In genomic region chr1:75447265-75448051, GRCm38 (mm10) we compare ENCODE assay signal across 7 mouse cellular contexts. TPM values are rescaled to one million over a fixed set of nuclear protein-coding genes. Genes with fewer than 3 reads are reported as not detected.
DNase-seq lines count a peak whose midpoint lies in the region; ATAC-seq and TF ChIP-seq lines count a peak whose summit lies in the region.

No protein-coding gene starts in this region.

- H3K79me3 ChIP-seq in C2C12 (ENCODE audit: low read depth): no peaks in the 10 kb centered on the region

- no peaks in the 10 kb centered on the region for H3K79me2 ChIP-seq in C2C12 (ENCODE audit: control insufficient read depth, insufficient read depth)

- H3K4me1 ChIP-seq in ES-Bruce4 (ENCODE audit: control insufficient read depth, insufficient read depth, low read length): peaks cover 8% of the 10 kb centered on the region
- peaks cover 22% of the 10 kb centered on the region for H3K4me1 ChIP-seq in heart, postnatal 0 days (ENCODE audit: control insufficient read depth, insufficient read depth)
- H3K4me1 ChIP-seq in liver, postnatal 0 days (ENCODE audit: insufficient read depth): peaks cover 39% of the 10 kb centered on the region

- peak; percentile 29; the same call in 1 of the 2 replicates for ATAC-seq in heart, postnatal 0 days (ENCODE audit: insufficient read depth, low read depth)
- peak; percentile 31 for ATAC-seq in liver, postnatal 0 days
- ATAC-seq in megakaryocyte-erythroid progenitor cell, adult 5-6 weeks (replicated peaks; ENCODE audit: low FRiP score, low TSS enrichment, poor library complexity, severe bottlenecking): no peak

- no peak for TF ChIP-seq EP300 in ES-Bruce4 (IDR thresholded peaks at IDR 0.05; ENCODE audit: insufficient read depth, low read depth, low read length)
- no peak for TF ChIP-seq EP300 in heart, postnatal 0 days (IDR thresholded peaks at IDR 0.05; ENCODE audit: low read depth)
- no peak for TF ChIP-seq EP300 in liver, postnatal 0 days (IDR thresholded peaks at IDR 0.05; ENCODE audit: low read depth)

- H3K9me3 ChIP-seq in ES-Bruce4 (replicated peaks; ENCODE audit: control insufficient read depth, insufficient read depth, low read length, poor library complexity, severe bottlenecking): no peaks in the 10 kb centered on the region
- H3K9me3 ChIP-seq in heart, postnatal 0 days (replicated peaks; ENCODE audit: control insufficient read depth, low read length): no peaks in the 10 kb centered on the region
- H3K9me3 ChIP-seq in liver, postnatal 0 days (ENCODE audit: low read length): no peaks in the 10 kb centered on the region

- H3ac ChIP-seq in C2C12 (ENCODE audit: control insufficient read depth, insufficient read length, low read depth): peak overlapping the region; percentile 3

- WGBS in heart, postnatal 0 days: 10% methylated on average over 10 of the region's 10 CpGs
- under 1% methylated on average over 10 of the region's 10 CpGs for WGBS in liver, postnatal 0 days (ENCODE audit: insufficient replicate concordance)

- no peak for TF ChIP-seq POLR2A in ES-Bruce4 (IDR thresholded peaks at IDR 0.05; ENCODE audit: insufficient read depth, low read length)

- H3K9ac ChIP-seq in ES-Bruce4 (ENCODE audit: low read depth, poor library complexity, severe bottlenecking): 0 out of 2 replicates have a peak overlapping the region, but pooled peaks have one; percentile 5
- H3K9ac ChIP-seq in heart, postnatal 0 days (replicated peaks; ENCODE audit: low read depth, low read length): peak overlapping the region; percentile 12; the same call in 1 of the 2 replicates
- H3K9ac ChIP-seq in liver, postnatal 0 days (replicated peaks): no peak overlapping the region

- DNase-seq in heart, postnatal 0 days (ENCODE audit: low spot score): no peak
- DNase-seq in liver, postnatal 0 days: no peak
- no peak for DNase-seq in left cerebral cortex, adult 8-10 months (ENCODE audit: low spot score in 2 of 2)
- DNase-seq in thymus, postnatal 4 days: no peak

- TF ChIP-seq CTCF in C2C12 (IDR thresholded peaks at IDR 0.05; ENCODE audit: control insufficient read depth, insufficient read depth, insufficient read length) (no peak), ES-Bruce4 (IDR thresholded peaks at IDR 0.05; ENCODE audit: low read depth, low read length) (no peak)
- no peak for TF ChIP-seq CTCF in heart, postnatal 0 days (IDR thresholded peaks at IDR 0.05; ENCODE audit: low read depth)
- TF ChIP-seq CTCF in liver, postnatal 0 days (IDR thresholded peaks at IDR 0.05; ENCODE audit: low read depth): no peak

- H3K4me2 ChIP-seq in heart, postnatal 0 days (ENCODE audit: low read depth, low read length): peak overlapping the region; percentile 33
- peak overlapping the region; percentile 59 for H3K4me2 ChIP-seq in liver, postnatal 0 days (ENCODE audit: low read depth, low read length)

- H3K36me3 ChIP-seq in C2C12 (ENCODE audit: control insufficient read depth, insufficient read depth) (no peaks in the 10 kb centered on the region), ES-Bruce4 (ENCODE audit: control insufficient read depth, insufficient read depth, low read length, poor library complexity, severe bottlenecking) (no peaks in the 10 kb centered on the region)
- H3K36me3 ChIP-seq in heart, postnatal 0 days (replicated peaks; ENCODE audit: control insufficient read depth, insufficient read depth, low read length): peaks cover 2% of the 10 kb centered on the region; the same call in 1 of the 2 replicates
- H3K36me3 ChIP-seq in liver, postnatal 0 days (replicated peaks; ENCODE audit: insufficient read depth, low read length): no peaks in the 10 kb centered on the region

- peaks cover 5% of the 10 kb centered on the region for H3K27me3 ChIP-seq in C2C12 (ENCODE audit: control insufficient read depth, insufficient read depth, insufficient read length)
- no peaks in the 10 kb centered on the region for H3K27me3 ChIP-seq in ES-Bruce4 (ENCODE audit: control insufficient read depth, insufficient read depth, low read length, poor library complexity, severe bottlenecking)
- H3K27me3 ChIP-seq in heart, postnatal 0 days (ENCODE audit: control insufficient read depth, insufficient read depth, low read length): peaks cover 69% of the 10 kb centered on the region
- peaks cover 63% of the 10 kb centered on the region for H3K27me3 ChIP-seq in liver, postnatal 0 days (ENCODE audit: insufficient read depth, low read length)

- no peak overlapping the region for H3K27ac ChIP-seq in ES-Bruce4 (ENCODE audit: insufficient read depth, low read length)
- H3K27ac ChIP-seq in heart, postnatal 0 days (ENCODE audit: low read depth): no peak overlapping the region
- no peak overlapping the region for H3K27ac ChIP-seq in liver, postnatal 0 days (ENCODE audit: low read depth)

- H3K4me3 ChIP-seq in C2C12 (ENCODE audit: insufficient read depth, poor library complexity, severe bottlenecking) (no peak overlapping the region), ES-Bruce4 (ENCODE audit: low read depth, low read length) (no peak overlapping the region)
- no peak overlapping the region for H3K4me3 ChIP-seq in heart, postnatal 0 days (ENCODE audit: low read depth, low read length)
- peak overlapping the region; percentile 24; the same call in 1 of the 2 replicates for H3K4me3 ChIP-seq in liver, postnatal 0 days (ENCODE audit: low read depth, low read length)

TF ChIP-seq in C2C12, 6 proteins besides CTCF, POLR2A, EP300 and RAD21:
- no peak for TF ChIP-seq USF1 (IDR thresholded peaks at IDR 0.05; ENCODE audit: low read depth)
- TF ChIP-seq CEBPB (IDR thresholded peaks at IDR 0.05; ENCODE audit: low read depth): no peak
- no peak for TF ChIP-seq FOSL1 (IDR thresholded peaks at IDR 0.05; ENCODE audit: insufficient read depth, low read length, poor library complexity, severe bottlenecking)
- no peak for TF ChIP-seq MAX (IDR thresholded peaks at IDR 0.05)
- no peak for TF ChIP-seq MYOD1 (IDR thresholded peaks at IDR 0.05; ENCODE audit: control insufficient read depth, insufficient read length, low read depth)
- no peak for TF ChIP-seq MYOG (IDR thresholded peaks at IDR 0.05; ENCODE audit: control insufficient read depth, extremely low read depth, insufficient read length)

RNA-seq across cellular contexts. Expression of gene Asic4, which starts 2.8 kb away (rescaled TPM):
- 0.05 TPM for polyA plus RNA-seq in C2C12 (2012; fragmentation: generic; extraction: Trizol)
- not detected in 2 replicates for polyA plus RNA-seq in ES-Bruce4 (2011; ENCODE audit: insufficient read depth, insufficient read length, low read depth, missing spikeins)
- not detected in 2 replicates for total RNA-seq in heart, postnatal 0 days (2014; rRNA removed; ENCODE audit: low replicate concordance)
- polyA plus RNA-seq in heart, postnatal 0 days (2015; fragmentation: Nextera tagmentation; extraction: Ambion mirVana): 0.04 and 0.07 TPM in 2 replicates
- not detected in 2 replicates for polyA plus RNA-seq in liver, postnatal 0 days (2015; fragmentation: Nextera tagmentation; extraction: Ambion mirVana)
- 10 to 100 TPM; 21.5 to 26.7 (median 25.1) TPM for total RNA-seq in left cerebral cortex, adult 8-10 months (2022)
- total RNA-seq in megakaryocyte-erythroid progenitor cell, adult 5-6 weeks (2014; fragmentation: Nextera tagmentation): not detected in 2 replicates
- total RNA-seq in megakaryocyte-erythroid progenitor cell, adult 5-6 weeks (2017): not detected in 2 replicates

RNA-seq across cellular contexts. Expression of gene Gmppa, which starts 11.7 kb away (rescaled TPM):
- polyA plus RNA-seq in C2C12 (2012; fragmentation: generic; extraction: Trizol) (78.8 TPM), ES-Bruce4 (2011; ENCODE audit: insufficient read depth, insufficient read length, low read depth, missing spikeins) (35.2 and 36.5 TPM in 2 replicates)
- 74.7 and 85.2 TPM in 2 replicates for total RNA-seq in heart, postnatal 0 days (2014; rRNA removed; ENCODE audit: low replicate concordance)
- 47.4 and 55.9 TPM in 2 replicates for polyA plus RNA-seq in heart, postnatal 0 days (2015; fragmentation: Nextera tagmentation; extraction: Ambion mirVana)
- polyA plus RNA-seq in liver, postnatal 0 days (2015; fragmentation: Nextera tagmentation; extraction: Ambion mirVana): 21.0 and 22.0 TPM in 2 replicates
- total RNA-seq in left cerebral cortex, adult 8-10 months (2022): 10 to 100 TPM; 48.0 to 64.9 (median 62.3) TPM
- total RNA-seq in megakaryocyte-erythroid progenitor cell, adult 5-6 weeks (2014; fragmentation: Nextera tagmentation): 70.3 and 92.5 TPM in 2 replicates
- 35.0 and 52.6 TPM in 2 replicates for total RNA-seq in megakaryocyte-erythroid progenitor cell, adult 5-6 weeks (2017)

RNA-seq across cellular contexts. Expression of gene Chpf, which starts 31.6 kb away (rescaled TPM):
- 49.3 TPM for polyA plus RNA-seq in C2C12 (2012; fragmentation: generic; extraction: Trizol)
- 13.3 and 15.1 TPM in 2 replicates for polyA plus RNA-seq in ES-Bruce4 (2011; ENCODE audit: insufficient read depth, insufficient read length, low read depth, missing spikeins)
- 47.7 and 53.3 TPM in 2 replicates for total RNA-seq in heart, postnatal 0 days (2014; rRNA removed; ENCODE audit: low replicate concordance)
- 19.1 and 19.3 TPM in 2 replicates for polyA plus RNA-seq in heart, postnatal 0 days (2015; fragmentation: Nextera tagmentation; extraction: Ambion mirVana)
- polyA plus RNA-seq in liver, postnatal 0 days (2015; fragmentation: Nextera tagmentation; extraction: Ambion mirVana): 3.1 and 3.3 TPM in 2 replicates
- total RNA-seq in left cerebral cortex, adult 8-10 months (2022): 10 to 100 TPM; 76.6 to 84.3 (median 80.0) TPM
- 3.1 and 4.0 TPM in 2 replicates for total RNA-seq in megakaryocyte-erythroid progenitor cell, adult 5-6 weeks (2014; fragmentation: Nextera tagmentation)
- total RNA-seq in megakaryocyte-erythroid progenitor cell, adult 5-6 weeks (2017): 0.15 and 1.2 TPM in 2 replicates

RNA-seq across cellular contexts. Expression of gene Tmem198, which starts 31.9 kb away (rescaled TPM):
- polyA plus RNA-seq in C2C12 (2012; fragmentation: generic; extraction: Trizol): 0.70 TPM
- polyA plus RNA-seq in ES-Bruce4 (2011; ENCODE audit: insufficient read depth, insufficient read length, low read depth, missing spikeins): 0.27 and 0.53 TPM in 2 replicates
- total RNA-seq in heart, postnatal 0 days (2014; rRNA removed; ENCODE audit: low replicate concordance): not detected in 2 replicates
- 0.61 and 0.81 TPM in 2 replicates for polyA plus RNA-seq in heart, postnatal 0 days (2015; fragmentation: Nextera tagmentation; extraction: Ambion mirVana)
- 0.08 TPM in 1 of 2 replicates, not detected in the other for polyA plus RNA-seq in liver, postnatal 0 days (2015; fragmentation: Nextera tagmentation; extraction: Ambion mirVana)
- 10 to 100 TPM; 62.4 to 70.5 (median 64.8) TPM for total RNA-seq in left cerebral cortex, adult 8-10 months (2022)
- total RNA-seq in megakaryocyte-erythroid progenitor cell, adult 5-6 weeks (2014; fragmentation: Nextera tagmentation): 0.49 TPM in 1 of 2 replicates, not detected in the other
- not detected in 2 replicates for total RNA-seq in megakaryocyte-erythroid progenitor cell, adult 5-6 weeks (2017)

RNA-seq across cellular contexts. Expression of gene Obsl1, which starts 58.8 kb away (rescaled TPM):
- polyA plus RNA-seq in C2C12 (2012; fragmentation: generic; extraction: Trizol) (31.6 TPM), ES-Bruce4 (2011; ENCODE audit: insufficient read depth, insufficient read length, low read depth, missing spikeins) (32.6 and 32.9 TPM in 2 replicates)
- 293 and 367 TPM in 2 replicates for total RNA-seq in heart, postnatal 0 days (2014; rRNA removed; ENCODE audit: low replicate concordance)
- polyA plus RNA-seq in heart, postnatal 0 days (2015; fragmentation: Nextera tagmentation; extraction: Ambion mirVana): 45.8 and 46.8 TPM in 2 replicates
- polyA plus RNA-seq in liver, postnatal 0 days (2015; fragmentation: Nextera tagmentation; extraction: Ambion mirVana): 3.4 and 4.5 TPM in 2 replicates
- total RNA-seq in left cerebral cortex, adult 8-10 months (2022): 10 to 100 TPM; 25.9 to 30.7 (median 28.7) TPM
- 0.40 and 0.68 TPM in 2 replicates for total RNA-seq in megakaryocyte-erythroid progenitor cell, adult 5-6 weeks (2014; fragmentation: Nextera tagmentation)
- total RNA-seq in megakaryocyte-erythroid progenitor cell, adult 5-6 weeks (2017): 0.30 and 0.47 TPM in 2 replicates
